Mouse (Mus musculus) layer of hippocampus, adult 11-12 months (tissue): Measurements from ENCODE around the gene Fbxw24.
"Not testable (repeated sequence)": the region's sequence is repeated elsewhere in the genome, so short reads cannot be mapped to it uniquely, and the experiment has no call there.

ENCODE experiments used
- DNase-seq: peaks from one replicate; pipeline ENCODE4 v3.0.0; 2022; ENCODE audit warnings: low spot score

The Fbxw24 gene

GRCm38 (mm10) chr9:109625957-109626356 lies at the start of gene Fbxw24:
Gene Fbxw24 (minus strand): TSS chr9:109626057.
- not testable (repeated sequence) for DNase-seq

- DNase-seq = not testable (repeated sequence)
Observed at GRCm38 (mm10) chr9:109664552-109664951, 38.7 kb upstream of the Fbxw24 start, which contains the start of gene Fbxw25. Gene Fbxw25 (minus strand): TSS chr9:109664652.

GRCm38 (mm10) chr9:109606837-109607236 lies 19.0 kb downstream of the Fbxw24 start:
- DNase-seq = peak; percentile 52

GRCm38 (mm10) chr9:109602128-109602527 lies 23.7 kb downstream of the Fbxw24 start:
- DNase-seq = not testable (repeated sequence)

- DNase-seq = no peak
Observed at GRCm38 (mm10) chr9:109597226-109597625, 28.6 kb downstream of the Fbxw24 start.

- DNase-seq = no peak
Observed at GRCm38 (mm10) chr9:109594866-109595265, 31.0 kb downstream of the Fbxw24 start.

- not testable (repeated sequence) for DNase-seq
Observed at GRCm38 (mm10) chr9:109568162-109568561, 57.7 kb downstream of the Fbxw24 start, which contains the start of gene Fbxw15. Gene Fbxw15 (minus strand): TSS chr9:109568262.

- DNase-seq = no peak
Observed at GRCm38 (mm10) chr9:109565546-109565945, 60.3 kb downstream of the Fbxw24 start.

- DNase-seq = not testable (repeated sequence)
Observed at GRCm38 (mm10) chr9:109562106-109562505, 63.8 kb downstream of the Fbxw24 start.

- peak; percentile 9 for DNase-seq
Observed at GRCm38 (mm10) chr9:109552483-109552882, 73.4 kb downstream of the Fbxw24 start.
